Mouse (Mus musculus) intestine, embryonic 16.5 days (tissue): Measurements from ENCODE around the gene Bank1. TPM values are rescaled to one million over a fixed set of nuclear protein-coding genes. Genes with fewer than 3 reads are reported as not detected.

Experiments
- ATAC-seq: fragments of 200-750 bp; cut with Nextera tagmentation; 2 replicates; pipeline ENCODE4 v1.8.0; 2017; ENCODE audit warnings: moderate TSS enrichment, moderate library complexity
- H3K27ac ChIP-seq: fragments of 300-500 bp; sonication (generic); 2 replicates; pipeline ENCODE4 v1.5.1; 2014; ENCODE audit warnings: mild to moderate bottlenecking, low read length
- H3K27me3 ChIP-seq: fragments of 300-500 bp; sonication (generic); replicated peaks from 2 replicates; pipeline ENCODE4 v1.6.1; 2014; ENCODE audit warnings: low read length, control low read depth, mixed read lengths; ENCODE audit not compliant: control insufficient read depth, insufficient read depth
- H3K36me3 ChIP-seq: fragments of 300-500 bp; sonication (generic); 2 replicates; pipeline ENCODE4 v1.6.1; 2014; ENCODE audit warnings: low read length, control low read depth; ENCODE audit not compliant: control insufficient read depth, insufficient read depth
- H3K4me1 ChIP-seq: fragments of 300-500 bp; sonication (generic); 2 replicates; pipeline ENCODE4 v1.6.1; 2014; ENCODE audit warnings: low read length, control low read depth, mixed read lengths; ENCODE audit not compliant: control insufficient read depth, insufficient read depth
- H3K4me2 ChIP-seq: fragments of 300-500 bp; sonication (generic); 2 replicates; pipeline ENCODE4 v1.6.1; 2014; ENCODE audit warnings: low read depth, low read length, control low read depth
- H3K4me3 ChIP-seq: fragments of 300-500 bp; sonication (generic); 2 replicates; pipeline ENCODE4 v1.5.1; 2014; ENCODE audit warnings: mild to moderate bottlenecking, low read length
- H3K9ac ChIP-seq: fragments of 300-500 bp; sonication (generic); 2 replicates; pipeline ENCODE4 v1.6.1; 2014; ENCODE audit warnings: low read depth, low read length
- H3K9me3 ChIP-seq: fragments of 300-500 bp; sonication (generic); 2 replicates; pipeline ENCODE4 v1.6.1; 2016; ENCODE audit warnings: low read length, control low read depth; ENCODE audit not compliant: control insufficient read depth
- WGBS: fragments of 180-500 bp; shearing (Covaris S2); extraction: QIAGEN DNeasy Blood & Tissue Kit; methylation state at CpG from one replicate; pipeline ENCODE4 v1.1.7; 2014; 5-methylcytosine and 5-hydroxymethylcytosine counted together
- polyA plus RNA-seq: library from polyadenylated mRNA; unstranded; fragments of >200 nt; fragmentation: Nextera tagmentation; extraction: Ambion mirVana; gene quantifications from 2 replicates; pipeline ENCODE4 v1.2.1, GENCODE M21; 2015

Gene Bank1
- polyA plus RNA-seq, 1 experiment from 2014 or later, result 1.8 TPM

GRCm38 (mm10) chr3:136230602-136231151 lies 95.2 kb downstream of the Bank1 start:
- H3K9ac ChIP-seq, result no peak overlapping the region
- WGBS, result 69% methylated on average over 3 of the region's 3 CpGs
- no peak overlapping the region for H3K27ac ChIP-seq
- H3K9me3 ChIP-seq, result no peaks in the 10 kb centered on the region
- no peaks in the 10 kb centered on the region for H3K27me3 ChIP-seq
- H3K4me1 ChIP-seq, result no peaks in the 10 kb centered on the region
- no peak for ATAC-seq
- H3K4me2 ChIP-seq, result no peak overlapping the region
- H3K4me3 ChIP-seq, result no peak overlapping the region
- H3K36me3 ChIP-seq, result no peaks in the 10 kb centered on the region

- H3K27ac ChIP-seq, result no peak overlapping the region
- WGBS, result 73% methylated on average over 1 of the region's 1 CpGs
- H3K36me3 ChIP-seq, result no peaks in the 10 kb centered on the region
- no peak overlapping the region for H3K4me3 ChIP-seq
- no peak overlapping the region for H3K9ac ChIP-seq
- H3K9me3 ChIP-seq, result no peaks in the 10 kb centered on the region
- no peak for ATAC-seq
- no peaks in the 10 kb centered on the region for H3K27me3 ChIP-seq
- H3K4me1 ChIP-seq, result no peaks in the 10 kb centered on the region
- no peak overlapping the region for H3K4me2 ChIP-seq
These were observed 136.1 kb downstream of the Bank1 start for GRCm38 (mm10) chr3:136189661-136190228.

GRCm38 (mm10) chr3:136186548-136187113 lies 139.2 kb downstream of the Bank1 start:
- 83% methylated on average over 3 of the region's 3 CpGs for WGBS
- Histone ChIP-seq H3K27ac (no peak overlapping the region), H3K9ac (no peak overlapping the region), H3K4me1 (no peaks in the 10 kb centered on the region), H3K4me2 (no peak overlapping the region), H3K4me3 (no peak overlapping the region), H3K27me3 (no peaks in the 10 kb centered on the region), H3K36me3 (no peaks in the 10 kb centered on the region), H3K9me3 (no peaks in the 10 kb centered on the region)
- ATAC-seq, result no peak

GRCm38 (mm10) chr3:136171631-136172030 lies 154.2 kb downstream of the Bank1 start:
- no peak overlapping the region for H3K4me3 ChIP-seq
- no peak overlapping the region for H3K27ac ChIP-seq
- H3K9ac ChIP-seq, result no peak overlapping the region
- H3K27me3 ChIP-seq, result no peaks in the 10 kb centered on the region
- H3K36me3 ChIP-seq, result no peaks in the 10 kb centered on the region
- no peak for ATAC-seq
- no peaks in the 10 kb centered on the region for H3K9me3 ChIP-seq
- no peaks in the 10 kb centered on the region for H3K4me1 ChIP-seq
- H3K4me2 ChIP-seq, result no peak overlapping the region

DNA sequence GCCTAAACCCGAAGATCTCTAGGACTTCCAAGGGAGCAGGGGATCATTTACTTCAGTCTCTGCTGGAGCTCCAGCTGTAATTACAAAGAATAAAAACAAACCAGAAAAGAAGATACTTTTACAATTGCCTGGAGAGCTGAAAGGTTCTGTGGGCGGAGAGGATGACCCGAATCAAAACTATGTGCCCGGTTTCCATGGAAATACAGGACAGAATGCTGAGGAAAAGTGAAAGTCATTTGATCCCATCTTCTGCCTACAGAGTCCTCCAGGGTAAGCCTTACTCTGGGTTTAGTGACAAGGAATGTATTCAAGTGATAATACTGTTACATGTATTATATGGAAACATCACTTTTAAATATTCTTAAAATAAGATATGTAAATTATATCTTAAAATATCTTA lies 157.8 kb downstream of the Bank1 start:
- H3K27ac ChIP-seq, result no peak overlapping the region
- WGBS, result 78% methylated on average over 4 of the region's 4 CpGs
- H3K4me3 ChIP-seq, result no peak overlapping the region
- H3K4me2 ChIP-seq, result no peak overlapping the region
- no peaks in the 10 kb centered on the region for H3K9me3 ChIP-seq
- H3K4me1 ChIP-seq, result no peaks in the 10 kb centered on the region
- no peak overlapping the region for H3K9ac ChIP-seq
- ATAC-seq, result no peak
- H3K36me3 ChIP-seq, result no peaks in the 10 kb centered on the region
- H3K27me3 ChIP-seq, result no peaks in the 10 kb centered on the region

DNA sequence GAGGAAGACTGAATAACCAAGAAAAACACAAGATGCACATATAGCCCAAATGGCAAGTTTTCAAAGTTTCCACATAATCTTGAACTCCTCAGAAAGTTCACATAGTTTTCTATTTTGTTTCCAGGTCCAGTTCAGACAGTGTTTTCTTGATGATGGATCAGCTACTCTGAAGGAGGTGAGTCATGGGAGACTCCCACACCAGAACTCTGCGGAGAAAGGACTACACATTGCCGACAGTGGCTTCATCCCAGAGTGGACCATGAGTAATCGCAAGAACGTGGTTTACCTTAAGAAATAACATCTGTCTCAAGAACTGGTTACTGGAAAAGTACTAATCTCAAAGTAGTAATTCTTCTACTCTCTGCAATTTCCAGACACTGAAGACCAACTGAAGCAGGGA lies 159.2 kb downstream of the Bank1 start:
- H3K36me3 ChIP-seq, result no peaks in the 10 kb centered on the region
- H3K9ac ChIP-seq, result no peak overlapping the region
- no peak overlapping the region for H3K4me3 ChIP-seq
- no peaks in the 10 kb centered on the region for H3K4me1 ChIP-seq
- H3K4me2 ChIP-seq, result no peak overlapping the region
- no peaks in the 10 kb centered on the region for H3K27me3 ChIP-seq
- H3K9me3 ChIP-seq, result no peaks in the 10 kb centered on the region
- no peak for ATAC-seq
- WGBS, result 71% methylated on average over 4 of the region's 4 CpGs
- H3K27ac ChIP-seq, result no peak overlapping the region

- Histone ChIP-seq H3K4me2 (no peak overlapping the region), H3K4me1 (no peaks in the 10 kb centered on the region), H3K9me3 (no peaks in the 10 kb centered on the region), H3K27me3 (no peaks in the 10 kb centered on the region), H3K36me3 (no peaks in the 10 kb centered on the region), H3K4me3 (no peak overlapping the region), H3K9ac (no peak overlapping the region), H3K27ac (no peak overlapping the region)
- ATAC-seq, result no peak
- WGBS, result 65% methylated on average over 2 of the region's 2 CpGs
These were observed 159.9 kb downstream of the Bank1 start for GRCm38 (mm10) chr3:136166033-136166361.

- H3K36me3 ChIP-seq, result no peaks in the 10 kb centered on the region
- H3K4me2 ChIP-seq, result no peak overlapping the region
- H3K27me3 ChIP-seq, result no peaks in the 10 kb centered on the region
- ATAC-seq, result no peak
- no peak overlapping the region for H3K4me3 ChIP-seq
- no peak overlapping the region for H3K9ac ChIP-seq
- no peaks in the 10 kb centered on the region for H3K4me1 ChIP-seq
- H3K27ac ChIP-seq, result no peak overlapping the region
- H3K9me3 ChIP-seq, result no peaks in the 10 kb centered on the region
- 79% methylated on average over 7 of the region's 7 CpGs for WGBS
These were observed 160.5 kb downstream of the Bank1 start for GRCm38 (mm10) chr3:136165167-136166032.

GRCm38 (mm10) chr3:136158059-136158458 lies 167.8 kb downstream of the Bank1 start:
- 84% methylated on average over 2 of the region's 2 CpGs for WGBS
- no peaks in the 10 kb centered on the region for H3K9me3 ChIP-seq
- no peak overlapping the region for H3K9ac ChIP-seq
- no peaks in the 10 kb centered on the region for H3K27me3 ChIP-seq
- H3K4me1 ChIP-seq, result no peaks in the 10 kb centered on the region
- no peak overlapping the region for H3K4me3 ChIP-seq
- no peaks in the 10 kb centered on the region for H3K36me3 ChIP-seq
- no peak overlapping the region for H3K27ac ChIP-seq
- H3K4me2 ChIP-seq, result no peak overlapping the region
- ATAC-seq, result no peak
